Mouse (Mus musculus): ENCODE measurements at regions not wholly inside any gene's neighbourhood (a gene's known extent, or its start where the extent isn't known, plus 50 kb on each side); places are given as distances from the start of the nearest gene placed in this dataset.

DNA sequence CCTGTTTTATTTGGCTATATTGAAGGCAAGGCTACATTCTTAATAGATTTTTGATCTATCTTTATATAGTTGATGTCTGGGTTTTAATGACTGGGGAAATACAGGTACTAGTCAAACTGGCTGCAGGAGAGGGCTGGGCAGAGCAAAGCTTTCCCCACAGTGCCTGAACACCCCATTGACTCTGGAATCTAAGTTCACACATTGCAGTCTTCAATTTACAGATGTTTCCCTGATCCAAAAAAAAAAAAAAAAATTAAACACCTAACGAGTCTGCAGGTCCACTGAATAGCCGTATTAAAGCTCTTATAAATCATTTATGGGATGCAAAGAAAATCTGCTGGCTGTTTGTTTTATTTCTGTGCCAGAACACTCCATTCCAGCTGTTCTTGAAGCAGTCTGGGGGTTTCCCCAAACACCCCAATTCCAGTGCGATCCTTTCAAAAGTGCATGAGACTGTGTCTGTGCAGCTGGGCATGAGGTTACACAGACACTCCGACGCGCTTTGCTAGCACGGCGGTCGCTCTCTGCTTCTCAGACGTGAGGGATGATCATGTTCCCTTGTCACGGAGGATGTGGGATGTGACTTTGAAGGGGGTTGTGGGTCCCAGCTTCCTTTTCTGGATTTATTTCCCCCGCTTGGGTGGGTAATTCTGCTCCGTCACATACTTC is 173.3 kb upstream of the Tut7 start:
- TF ChIP-seq CTCF (IDR thresholded peaks at IDR 0.05; ENCODE audit: low read depth) (no peak), EP300 (IDR thresholded peaks at IDR 0.05; ENCODE audit: low read depth) (no peak)
